Mouse (Mus musculus) stomach, postnatal 0 days (tissue): Measurements from ENCODE around the gene Car5a.

Experiments
- CTCF ChIP-seq: IDR thresholded peaks from 2 replicates; pipeline ENCODE4 v1.5.1; 2016; ENCODE audit warnings: antibody characterized with exemption, low read depth, mild to moderate bottlenecking, moderate library complexity
- EP300 ChIP-seq: optimal IDR thresholded peaks from 2 replicates; pipeline ENCODE3; 2016; ENCODE audit warnings: antibody characterized with exemption

GRCm38 (mm10) chr8:121938732-121939131 lies 6.0 kb downstream of the Car5a start:
- no peak for TF ChIP-seq CTCF
- TF ChIP-seq EP300, result no peak
